Mouse (Mus musculus) bone marrow macrophage, adult 2 months (primary cell): ENCODE measurements around the gene Pde1c.

Experiments
- CTCF ChIP-seq: IDR thresholded peaks from 2 replicates; pipeline ENCODE4 v1.5.1; 2012; ENCODE audit warnings: low read depth, mild to moderate bottlenecking, low read length, moderate library complexity
- POLR2A ChIP-seq: IDR thresholded peaks from 2 replicates; pipeline ENCODE4 v1.6.1; 2012; ENCODE audit warnings: mild to moderate bottlenecking, low read depth, low read length, borderline replicate concordance

- TF ChIP-seq CTCF (no peak), POLR2A (no peak)
These were observed 194.7 kb downstream of the Pde1c start for GRCm38 (mm10) chr6:56374180-56374579.
